Mouse (Mus musculus) embryonic facial prominence, embryonic 15.5 days (tissue): ENCODE measurements at regions not wholly inside any gene's neighbourhood (a gene's known extent, or its start where the extent isn't known, plus 50 kb on each side); places are given as distances from the start of the nearest gene placed in this dataset.
A peak's percentile ranks its signal among the peaks of the same experiment; 100 is the strongest.

Experiments used
- ATAC-seq: fragments of 200-750 bp; cut with Nextera tagmentation; 2 replicates; pipeline ENCODE4 v1.8.0; 2017; ENCODE audit warnings: low read depth, moderate TSS enrichment; ENCODE audit not compliant: insufficient number of reproducible peaks, low FRiP score, low TSS enrichment
- H3K27ac ChIP-seq: fragments of 300-500 bp; sonication (generic); replicated peaks from 2 replicates; pipeline ENCODE4 v1.5.1; 2015; ENCODE audit warnings: mild to moderate bottlenecking, inconsistent platforms
- H3K27me3 ChIP-seq: fragments of 300-500 bp; sonication (generic); 2 replicates; pipeline ENCODE4 v1.6.1; 2015; ENCODE audit warnings: inconsistent platforms
- H3K36me3 ChIP-seq: fragments of 300-500 bp; sonication (generic); 2 replicates; pipeline ENCODE4 v1.6.1; 2015; ENCODE audit warnings: mild to moderate bottlenecking, inconsistent platforms
- H3K4me1 ChIP-seq: fragments of 300-500 bp; sonication (generic); 2 replicates; pipeline ENCODE4 v1.6.1; 2015; ENCODE audit warnings: inconsistent platforms
- H3K4me2 ChIP-seq: fragments of 300-500 bp; sonication (generic); replicated peaks from 2 replicates; pipeline ENCODE4 v1.6.1; 2015; ENCODE audit warnings: mild to moderate bottlenecking, inconsistent platforms
- H3K4me3 ChIP-seq: fragments of 300-500 bp; sonication (generic); replicated peaks from 2 replicates; pipeline ENCODE4 v1.5.1; 2015; ENCODE audit warnings: mild to moderate bottlenecking, inconsistent platforms
- H3K9ac ChIP-seq: fragments of 300-500 bp; sonication (generic); 2 replicates; pipeline ENCODE4 v1.6.1; 2015; ENCODE audit warnings: inconsistent platforms
- H3K9me3 ChIP-seq: fragments of 300-500 bp; sonication (generic); replicated peaks from 2 replicates; pipeline ENCODE4 v1.6.1; 2016; ENCODE audit warnings: inconsistent platforms
- WGBS: fragments of 180-500 bp; shearing (Covaris S2); methylation state at CpG from one replicate; pipeline ENCODE4 v1.1.7; 2015; 5-methylcytosine and 5-hydroxymethylcytosine counted together

DNA sequence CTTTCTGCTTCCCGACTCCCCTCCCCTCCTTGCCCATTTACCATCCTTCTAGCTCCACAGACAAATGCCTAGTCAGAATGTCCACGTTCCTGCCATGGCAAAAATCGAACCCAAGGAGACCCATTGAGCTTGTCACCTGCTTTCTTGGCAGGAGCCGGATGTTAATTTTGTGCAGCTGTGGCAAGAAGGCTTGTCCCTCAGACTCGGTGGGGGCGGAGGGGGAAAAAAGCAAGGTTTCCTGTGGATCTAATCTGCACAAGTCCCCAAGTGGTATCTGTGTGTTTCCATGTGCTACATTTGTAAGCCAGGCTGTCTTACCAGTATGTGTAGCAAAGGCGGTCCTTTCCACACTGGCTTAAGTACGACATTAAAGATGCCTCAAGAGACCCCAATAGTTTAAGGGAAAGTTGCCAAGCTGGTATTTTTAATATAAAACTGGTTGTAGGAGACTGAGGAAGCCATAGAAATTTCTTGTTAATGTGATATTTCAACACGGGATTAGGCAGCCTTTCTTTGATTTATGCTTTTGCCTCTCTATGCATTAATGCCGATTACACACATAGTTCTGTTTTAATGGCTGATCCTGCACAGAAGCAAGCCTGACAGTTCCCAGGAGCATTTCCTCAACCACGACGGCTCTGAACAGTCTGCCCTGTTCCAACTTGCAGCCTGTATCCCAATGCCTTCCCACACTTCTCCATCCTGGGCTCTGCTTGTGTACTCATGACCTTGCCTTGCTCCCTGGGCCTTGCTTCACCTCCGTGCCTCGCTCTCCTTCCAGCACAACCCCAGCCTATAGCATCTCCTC, 138.9 kb upstream of the Plxnc1 start:
- H3K36me3 ChIP-seq, result no peaks in the 10 kb centered on the region
- H3K4me1 ChIP-seq, result peaks cover 16% of the 10 kb centered on the region
- H3K27ac ChIP-seq, result no peak overlapping the region
- H3K4me3 ChIP-seq, result no peak overlapping the region
- no peak overlapping the region for H3K9ac ChIP-seq
- H3K9me3 ChIP-seq, result no peaks in the 10 kb centered on the region
- WGBS, result 27% methylated on average over 14 of the region's 14 CpGs
- peaks cover 24% of the 10 kb centered on the region for H3K27me3 ChIP-seq
- no peak overlapping the region for H3K4me2 ChIP-seq
- ATAC-seq, result no peak; the same call in 1 of the 2 replicates

GRCm38 (mm10) chr10:95082634-95083033, 138.0 kb upstream of the Plxnc1 start:
- Histone ChIP-seq H3K9ac (no peak overlapping the region), H3K27me3 (peaks cover 20% of the 10 kb centered on the region), H3K9me3 (no peaks in the 10 kb centered on the region), H3K27ac (no peak overlapping the region), H3K4me2 (no peak overlapping the region), H3K4me3 (no peak overlapping the region), H3K4me1 (peaks cover 11% of the 10 kb centered on the region), H3K36me3 (no peaks in the 10 kb centered on the region)
- 73% methylated on average over 5 of the region's 5 CpGs for WGBS
- no peak for ATAC-seq

- Histone ChIP-seq H3K27ac (no peak overlapping the region), H3K9ac (no peak overlapping the region), H3K4me2 (no peak overlapping the region), H3K4me1 (peaks cover 14% of the 10 kb centered on the region), H3K4me3 (no peak overlapping the region), H3K36me3 (no peaks in the 10 kb centered on the region), H3K27me3 (0 out of 2 replicates have a peak, but pooled peaks cover 5% of the 10 kb centered on the region), H3K9me3 (no peaks in the 10 kb centered on the region)
- 84% methylated on average over 5 of the region's 5 CpGs for WGBS
- no peak for ATAC-seq
Measured at GRCm38 (mm10) chr10:95079979-95080378, 135.3 kb upstream of the Plxnc1 start.

DNA sequence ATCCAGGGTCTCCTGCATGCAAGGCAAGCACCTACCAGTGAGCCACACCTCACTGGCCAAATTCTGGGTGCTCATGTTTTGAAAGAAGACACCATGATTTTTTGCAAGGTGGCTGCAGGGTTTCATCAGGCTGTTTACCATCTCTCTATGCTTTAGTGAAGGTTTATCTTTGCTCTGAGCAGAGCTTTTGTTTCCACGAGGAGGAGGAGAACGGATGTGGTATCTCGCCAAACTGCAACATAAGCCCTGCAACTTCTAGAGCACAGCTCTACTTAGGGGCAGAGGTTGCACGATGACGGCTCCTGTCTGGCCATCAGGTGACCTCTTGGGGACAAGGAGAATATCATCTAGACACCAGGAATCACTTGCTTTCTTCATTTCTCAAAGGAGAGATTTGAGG, 131.8 kb upstream of the Plxnc1 start:
- Histone ChIP-seq H3K4me3 (no peak overlapping the region), H3K9ac (no peak overlapping the region), H3K36me3 (no peaks in the 10 kb centered on the region), H3K4me1 (0 out of 2 replicates have a peak, but pooled peaks cover 3% of the 10 kb centered on the region), H3K4me2 (no peak overlapping the region), H3K27ac (no peak overlapping the region), H3K27me3 (no peaks in the 10 kb centered on the region), H3K9me3 (no peaks in the 10 kb centered on the region)
- no peak for ATAC-seq
- WGBS, result 77% methylated on average over 5 of the region's 5 CpGs

DNA sequence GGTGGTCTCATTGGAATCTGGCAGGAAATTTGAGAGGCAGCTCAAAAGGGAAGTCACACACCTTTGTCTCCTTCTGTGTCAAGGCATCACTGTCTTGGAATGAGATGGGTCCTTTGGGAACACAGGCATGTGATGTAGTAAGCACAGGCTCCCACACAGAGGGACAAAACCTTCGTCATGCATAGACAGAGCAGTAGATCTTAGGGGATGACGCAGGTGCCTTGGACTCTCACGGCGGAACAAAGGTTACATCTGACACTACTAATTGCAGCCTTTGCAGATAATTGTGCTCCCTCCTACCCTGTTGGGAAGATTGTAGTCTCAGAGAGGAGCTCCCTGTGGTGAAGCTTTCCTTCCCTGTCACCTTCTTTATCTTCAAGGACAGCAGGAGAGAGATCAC, 131.3 kb upstream of the Plxnc1 start:
- Histone ChIP-seq H3K4me2 (no peak overlapping the region), H3K4me3 (no peak overlapping the region), H3K36me3 (no peaks in the 10 kb centered on the region), H3K4me1 (0 out of 2 replicates have a peak, but pooled peaks cover 3% of the 10 kb centered on the region), H3K27ac (no peak overlapping the region), H3K9me3 (no peaks in the 10 kb centered on the region), H3K27me3 (no peaks in the 10 kb centered on the region), H3K9ac (no peak overlapping the region)
- WGBS, result 50% methylated on average over 4 of the region's 4 CpGs
- ATAC-seq, result 0 out of 2 replicates have a peak, but pooled peaks have one; percentile 34

- Histone ChIP-seq H3K4me1 (0 out of 2 replicates have a peak, but pooled peaks cover 3% of the 10 kb centered on the region), H3K27ac (no peak overlapping the region), H3K27me3 (no peaks in the 10 kb centered on the region), H3K4me2 (no peak overlapping the region), H3K9me3 (no peaks in the 10 kb centered on the region), H3K36me3 (no peaks in the 10 kb centered on the region), H3K4me3 (no peak overlapping the region), H3K9ac (no peak overlapping the region)
- no peak for ATAC-seq
- WGBS, result 39% methylated on average over 5 of the region's 5 CpGs
Measured at GRCm38 (mm10) chr10:95074959-95075590, 130.4 kb upstream of the Plxnc1 start.

- H3K4me2 ChIP-seq, result no peak overlapping the region
- H3K27ac ChIP-seq, result no peak overlapping the region
- 70% methylated on average over 2 of the region's 2 CpGs for WGBS
Measured at GRCm38 (mm10) chr10:95074381-95074780, 129.7 kb upstream of the Plxnc1 start.

GRCm38 (mm10) chr10:95067971-95068370, 123.3 kb upstream of the Plxnc1 start:
- ATAC-seq, result no peak
- 74% methylated on average over 10 of the region's 10 CpGs for WGBS
- no peaks in the 10 kb centered on the region for H3K27me3 ChIP-seq

More at GRCm38 (mm10) chr10:95074381-95074780, 129.7 kb upstream of the Plxnc1 start:
- no peaks in the 10 kb centered on the region for H3K27me3 ChIP-seq
- H3K4me3 ChIP-seq, result no peak overlapping the region
- H3K4me1 ChIP-seq, result 0 out of 2 replicates have a peak, but pooled peaks cover 3% of the 10 kb centered on the region
- H3K36me3 ChIP-seq, result no peaks in the 10 kb centered on the region
- H3K9me3 ChIP-seq, result no peaks in the 10 kb centered on the region
- H3K9ac ChIP-seq, result no peak overlapping the region
- no peak for ATAC-seq

DNA sequence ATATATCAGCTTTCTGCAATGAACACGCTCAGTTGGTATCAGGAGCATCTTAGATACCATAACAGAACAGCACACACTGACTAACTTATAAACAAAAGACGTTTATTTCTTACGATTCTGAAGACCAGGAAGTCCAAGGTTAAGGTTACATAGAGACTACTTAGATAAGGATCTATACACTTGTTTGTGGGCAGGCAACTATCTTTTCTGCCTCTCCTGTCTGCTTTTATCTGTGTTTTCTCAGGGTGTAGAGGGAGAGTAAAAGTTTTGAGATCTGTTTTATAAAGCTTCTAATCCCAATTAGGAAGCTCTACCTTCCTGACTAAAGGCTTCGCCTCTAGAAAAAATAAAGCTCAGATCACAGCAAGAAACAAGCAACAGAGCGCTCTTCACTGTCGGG, 122.1 kb upstream of the Plxnc1 start:
- H3K27ac ChIP-seq, result no peak overlapping the region
- H3K27me3 ChIP-seq, result no peaks in the 10 kb centered on the region
- no peak overlapping the region for H3K9ac ChIP-seq
- no peak overlapping the region for H3K4me3 ChIP-seq
- no peak for ATAC-seq
- no peaks in the 10 kb centered on the region for H3K36me3 ChIP-seq
- no peak overlapping the region for H3K4me2 ChIP-seq
- WGBS, result 67% methylated on average over 6 of the region's 6 CpGs
- H3K9me3 ChIP-seq, result no peaks in the 10 kb centered on the region
- no peaks in the 10 kb centered on the region for H3K4me1 ChIP-seq

More at GRCm38 (mm10) chr10:95067971-95068370, 123.3 kb upstream of the Plxnc1 start:
- Histone ChIP-seq H3K36me3 (no peaks in the 10 kb centered on the region), H3K9ac (no peak overlapping the region), H3K27ac (no peak overlapping the region), H3K4me3 (no peak overlapping the region), H3K9me3 (no peaks in the 10 kb centered on the region), H3K4me2 (no peak overlapping the region), H3K4me1 (no peaks in the 10 kb centered on the region)

DNA sequence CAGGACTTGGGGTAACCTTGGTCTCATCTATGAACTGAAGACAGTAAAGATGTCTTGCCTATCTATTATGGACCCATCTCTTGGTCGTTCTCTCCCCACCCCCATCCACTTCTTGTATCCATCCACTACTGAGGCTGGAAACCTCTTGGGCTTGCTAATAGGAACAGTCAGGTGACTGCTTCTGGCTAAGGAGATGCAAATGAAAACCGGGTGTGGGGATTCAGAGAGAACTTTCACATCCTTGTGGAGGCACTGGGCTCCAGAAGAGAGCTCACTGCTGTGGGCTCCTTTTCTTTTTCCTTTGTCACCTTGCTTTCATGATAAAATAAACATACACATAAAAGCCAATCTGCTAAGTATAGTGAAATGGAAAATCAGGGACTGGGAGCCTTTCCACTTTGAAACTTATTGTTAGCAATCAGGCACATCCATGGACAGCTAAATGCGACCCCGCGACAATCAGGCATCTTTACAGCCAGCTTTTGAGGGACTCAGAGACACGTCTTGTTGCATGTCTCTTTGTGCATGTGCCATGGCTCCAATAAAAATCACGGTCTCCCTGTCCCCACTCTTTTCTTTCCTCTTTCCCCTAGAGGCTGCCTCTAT, 115.0 kb upstream of the Plxnc1 start:
- Histone ChIP-seq H3K4me1 (no peaks in the 10 kb centered on the region), H3K27me3 (no peaks in the 10 kb centered on the region), H3K4me2 (no peak overlapping the region), H3K9me3 (no peaks in the 10 kb centered on the region), H3K9ac (no peak overlapping the region), H3K4me3 (no peak overlapping the region), H3K36me3 (no peaks in the 10 kb centered on the region), H3K27ac (no peak overlapping the region)
- 57% methylated on average over 7 of the region's 7 CpGs for WGBS
- no peak for ATAC-seq

GRCm38 (mm10) chr10:95059078-95059477, 114.4 kb upstream of the Plxnc1 start:
- no peaks in the 10 kb centered on the region for H3K9me3 ChIP-seq
- H3K4me1 ChIP-seq, result no peaks in the 10 kb centered on the region
- no peaks in the 10 kb centered on the region for H3K27me3 ChIP-seq
- H3K4me3 ChIP-seq, result no peak overlapping the region
- 77% methylated on average over 9 of the region's 9 CpGs for WGBS
- no peak overlapping the region for H3K9ac ChIP-seq
- no peak for ATAC-seq
- no peak overlapping the region for H3K4me2 ChIP-seq
- no peaks in the 10 kb centered on the region for H3K36me3 ChIP-seq
- no peak overlapping the region for H3K27ac ChIP-seq
